In genomic region chr16:5139741-5140140, GRCm38 (mm10) we compare ENCODE assay signal across 8 mouse cellular contexts. TPM values are rescaled to one million over a fixed set of nuclear protein-coding genes. Genes with fewer than 3 reads are reported as not detected.
A peak's percentile ranks its signal among the peaks of the same experiment; 100 is the strongest.
DNase-seq lines count a peak whose midpoint lies in the region; ATAC-seq and TF ChIP-seq lines count a peak whose summit lies in the region.
"Had no signal": no experiment of that assay in that cellular context is flagged by ENCODE, and none has a peak within 500 bp of the region (broad histone marks: within the 10 kb centered on the region; RNA-seq: fewer than 3 reads in every experiment).

No protein-coding gene starts in this region.

- 43% methylated on average over 4 of the region's 4 CpGs for WGBS in forebrain, embryonic 16.5 days

- no peak overlapping the region for H3K9ac ChIP-seq in forebrain, embryonic 16.5 days (replicated peaks; ENCODE audit: low read depth, low read length)

- no peaks in the 10 kb centered on the region for H3K27me3 ChIP-seq in forebrain, embryonic 16.5 days (replicated peaks; ENCODE audit: control insufficient read depth, insufficient read depth, low read length)

- H3K4me1 ChIP-seq in forebrain, embryonic 16.5 days (replicated peaks; ENCODE audit: control insufficient read depth, insufficient read depth, low read length) = no peaks in the 10 kb centered on the region

- TF ChIP-seq CTCF in gastrocnemius, adult 2 months (IDR thresholded peaks at IDR 0.05) = no peak

- no peak overlapping the region; the same call in 1 of the 2 replicates for H3K27ac ChIP-seq in gastrocnemius, adult 2 months
- no peak overlapping the region for H3K27ac ChIP-seq in forebrain, embryonic 16.5 days (ENCODE audit: low read length)
- H3K27ac ChIP-seq: hindbrain, embryonic 10.5 days had no signal

- no peak for ATAC-seq in forebrain, embryonic 16.5 days

- no peak overlapping the region for H3K4me2 ChIP-seq in forebrain, embryonic 16.5 days (ENCODE audit: low read length)

- H3K4me3 ChIP-seq in gastrocnemius, adult 2 months = no peak overlapping the region; the same call in 1 of the 2 replicates
- H3K4me3 ChIP-seq in forebrain, embryonic 16.5 days (replicated peaks; ENCODE audit: low read length) = no peak overlapping the region
- H3K4me3 ChIP-seq: hindbrain, embryonic 10.5 days had no signal

- intact Hi-C loops in gastrocnemius, adult 2 months (cut with DNase I) = no loop called here

- H3K9me3 ChIP-seq in forebrain, embryonic 16.5 days (ENCODE audit: control insufficient read depth, low read length) = no peaks in the 10 kb centered on the region
- H3K9me3 ChIP-seq: hindbrain, embryonic 10.5 days had no signal

- peak; percentile 42 for DNase-seq in kidney, postnatal 14 days
- no peak for DNase-seq in kidney, adult 18-20 months
- peak; percentile 82 for DNase-seq in adipocyte (ENCODE audit: low spot score)
- DNase-seq in gastrocnemius, adult 2 months = peak; percentile 87
- DNase-seq in lung, postnatal 36 days = peak; percentile 66
- DNase-seq in neural tube, embryonic 10.5 days (ENCODE audit: extremely low spot score, low spot score) = no peak

- H3K36me3 ChIP-seq in forebrain, embryonic 16.5 days (ENCODE audit: control insufficient read depth, insufficient read depth) = no peaks in the 10 kb centered on the region
- H3K36me3 ChIP-seq: hindbrain, embryonic 10.5 days had no signal

RNA-seq across cellular contexts. Expression of gene Sec14l5, which starts 7.2 kb away (rescaled TPM):
- total RNA-seq in gastrocnemius, adult 2 months (2021) = 10 to 100 TPM in 1 of 2 experiments, 1 to 10 TPM in 1; 7.6 to 16.1 TPM
- 0.10 and 0.14 TPM in 2 replicates for polyA plus RNA-seq in forebrain, embryonic 16.5 days (2015; fragmentation: Nextera tagmentation; extraction: Ambion mirVana)

RNA-seq across cellular contexts. Expression of gene Ppl, which starts 7.5 kb away (rescaled TPM):
- 1 to 10 TPM; 2.5 to 3.7 TPM for total RNA-seq in gastrocnemius, adult 2 months (2021)
- 0.06 and 0.21 TPM in 2 replicates for polyA plus RNA-seq in forebrain, embryonic 16.5 days (2015; fragmentation: Nextera tagmentation; extraction: Ambion mirVana)

Comparison
In these comparisons a context has a peak if more than half of its experiments do, and no peak if none do; other contexts are left out.
1. DNase-seq: peak in kidney, postnatal 14 days (single experiment), adipocyte (single experiment), gastrocnemius, adult 2 months (single experiment) and lung, postnatal 36 days (single experiment); none in kidney, adult 18-20 months (single experiment) and neural tube, embryonic 10.5 days (single experiment).